Mouse (Mus musculus): Measurements from ENCODE around the gene Macf1.

Macf1 gene

DNA sequence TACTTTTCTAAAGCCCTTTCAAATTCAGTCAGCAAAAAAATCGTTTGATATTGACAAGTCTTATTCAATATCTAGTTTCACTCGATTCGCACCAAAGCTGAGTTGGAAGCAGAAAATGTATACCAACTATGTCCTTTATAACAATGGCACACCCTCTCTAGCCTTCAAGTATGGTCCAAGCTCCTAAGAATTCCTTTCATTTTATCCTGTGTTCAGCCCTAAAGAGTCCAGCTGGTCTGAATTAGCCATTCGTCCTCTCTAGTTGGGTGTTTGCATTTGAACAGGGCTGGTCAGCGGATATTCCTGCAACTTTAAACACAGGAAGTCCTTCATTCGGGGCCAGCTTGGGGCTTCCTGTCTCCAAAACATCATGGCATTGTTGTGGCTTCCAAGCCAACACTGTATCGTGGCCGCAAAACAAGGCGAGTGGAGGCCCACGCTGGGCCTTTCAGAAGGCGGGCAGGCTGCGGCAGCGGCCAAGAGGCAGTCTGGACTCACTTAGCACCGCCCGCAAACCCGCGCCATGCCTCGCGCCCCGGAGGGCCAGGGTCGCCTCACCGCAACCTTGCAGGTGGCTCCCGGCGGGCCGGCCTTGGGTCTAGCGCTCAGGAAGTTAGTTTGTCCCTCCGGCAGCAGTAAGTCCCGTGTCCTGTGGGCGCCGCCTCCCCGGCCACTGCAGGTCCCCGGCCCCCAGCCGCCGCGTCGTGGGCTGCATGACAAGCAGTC, 273.0 kb downstream of the Macf1 start:
- DNase-seq (ENCODE audit: low read depth, low spot score), result no peak

DNA sequence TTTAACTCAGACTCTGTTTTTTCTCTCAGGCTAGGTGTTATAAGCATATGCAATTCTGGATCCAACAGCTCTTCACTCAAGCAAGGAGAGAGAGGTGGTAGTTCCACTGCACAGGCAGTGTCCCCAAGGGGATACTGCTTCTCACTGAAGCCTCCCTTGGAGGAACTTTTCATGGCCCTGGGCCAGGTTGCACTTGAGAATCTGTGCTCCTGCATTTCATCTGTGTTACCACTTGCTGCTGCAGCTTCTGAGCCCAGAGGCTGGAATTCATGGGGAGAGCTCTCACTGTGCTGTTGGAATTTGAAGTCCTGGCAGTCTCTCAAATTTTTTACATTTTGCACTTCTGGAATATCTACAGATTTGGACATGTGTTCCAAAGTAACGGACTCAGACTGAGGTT, 274.4 kb downstream of the Macf1 start:
- no peak for DNase-seq (ENCODE audit: low read depth, low spot score)

DNA sequence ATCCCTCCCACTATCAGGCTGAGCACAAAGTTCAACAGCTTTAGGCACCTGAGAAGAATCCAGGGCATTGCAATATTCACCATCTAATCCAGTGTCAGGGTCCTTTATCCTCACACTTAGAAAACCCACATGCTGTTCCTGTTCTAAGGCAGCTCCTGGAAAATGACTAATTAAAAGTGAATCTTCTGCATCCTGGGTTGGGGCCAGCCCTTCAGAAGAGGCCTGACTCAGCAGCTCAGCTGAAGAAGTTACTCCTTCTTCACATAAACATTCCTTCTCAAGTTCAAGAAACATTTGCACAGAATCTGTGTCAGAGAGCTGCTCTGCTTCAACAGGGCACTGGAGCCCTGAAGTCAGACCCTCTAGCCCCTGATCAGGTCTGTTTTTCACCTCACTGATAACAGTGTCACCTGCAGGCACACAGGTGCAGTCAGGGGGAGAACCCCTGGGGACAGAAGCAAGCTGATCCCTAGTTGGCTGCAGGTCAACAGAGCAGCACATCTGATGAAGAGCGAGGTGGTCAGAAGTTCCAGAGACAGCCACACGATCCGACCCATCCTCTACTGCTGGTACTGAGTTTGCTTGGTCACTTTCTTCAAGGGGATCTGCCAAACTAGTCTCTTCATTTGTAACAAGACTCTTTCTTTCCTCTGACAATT, 275.0 kb downstream of the Macf1 start:
- DNase-seq (ENCODE audit: low read depth, low spot score), result no peak

DNA sequence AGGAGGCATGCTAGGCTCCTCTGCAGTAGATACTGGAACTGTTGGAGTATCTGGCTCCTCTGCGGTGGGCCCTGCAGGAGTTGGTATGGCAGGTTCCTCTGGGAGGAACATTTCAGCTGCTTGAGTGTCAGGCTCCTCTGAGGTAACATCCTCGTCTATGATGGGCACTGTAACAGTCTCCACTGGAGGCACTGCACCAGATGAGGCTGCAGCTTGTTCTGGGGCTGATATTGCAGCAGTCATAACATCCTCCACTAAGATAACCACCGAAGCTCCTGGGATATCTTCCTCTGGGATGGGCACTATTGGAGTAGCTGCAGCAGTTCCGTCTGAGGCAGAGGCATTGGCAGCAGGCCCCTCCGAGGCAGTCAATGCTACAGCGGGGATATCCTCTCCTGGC, 276.4 kb downstream of the Macf1 start:
- DNase-seq (ENCODE audit: low read depth, low spot score), result no peak

DNA sequence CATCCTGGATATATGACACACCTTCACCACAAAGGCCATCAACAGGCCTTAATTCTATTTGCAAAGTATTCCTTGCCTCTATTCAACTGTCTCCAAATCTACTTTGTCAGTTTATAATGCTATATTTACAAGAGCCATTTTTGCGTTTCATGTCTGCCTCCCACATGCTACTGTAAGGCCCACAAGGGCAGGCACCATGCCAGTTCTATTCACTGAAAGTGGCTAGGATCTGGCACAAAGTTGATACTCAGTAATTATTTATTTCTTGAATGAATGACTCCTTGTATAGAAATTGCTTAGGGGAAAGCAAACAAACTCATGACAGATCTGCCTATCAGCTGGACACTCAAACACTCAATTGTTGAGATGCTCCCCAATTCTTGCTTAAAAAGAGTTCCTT, 280.1 kb downstream of the Macf1 start:
- DNase-seq (ENCODE audit: low read depth, low spot score), result no peak

DNA sequence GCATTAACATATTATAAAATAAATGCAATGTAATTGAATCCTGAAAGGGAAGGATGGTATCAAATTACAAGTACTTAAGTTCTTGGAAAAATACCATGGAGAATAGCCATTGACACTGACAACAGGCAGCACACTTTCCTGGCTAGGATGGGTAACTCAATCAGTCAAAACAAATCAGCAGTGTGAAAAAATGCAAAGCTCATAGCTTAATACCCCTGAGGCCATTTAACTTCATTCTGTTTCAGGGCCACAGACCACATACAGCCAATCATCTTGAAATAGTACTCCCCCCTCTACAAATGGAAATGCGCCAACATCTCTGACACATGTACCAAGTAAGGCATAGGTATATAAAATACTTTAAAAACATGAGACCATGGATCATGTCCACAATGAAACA, 281.9 kb downstream of the Macf1 start:
- no peak for DNase-seq (ENCODE audit: low read depth, low spot score)

DNA sequence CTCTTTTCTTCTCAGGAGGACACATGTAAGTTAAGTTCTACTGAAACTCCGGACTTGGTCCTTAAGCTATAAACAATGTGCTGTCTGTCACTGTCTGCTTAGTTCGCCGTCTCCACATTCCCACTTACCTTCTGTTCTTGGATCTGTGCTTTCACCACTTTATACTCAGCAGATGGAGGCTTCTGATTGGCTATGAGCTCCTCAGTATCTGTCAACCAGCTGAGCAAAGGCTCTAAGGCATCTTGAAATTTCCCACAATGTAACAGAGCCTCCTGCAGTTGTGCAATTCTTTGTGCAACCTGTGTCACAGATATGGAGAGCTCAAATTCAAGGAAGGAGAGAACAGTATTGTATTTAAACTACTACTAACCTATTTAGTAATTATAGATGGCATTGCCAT, 282.9 kb downstream of the Macf1 start:
- DNase-seq (ENCODE audit: low read depth, low spot score), result no peak

DNA sequence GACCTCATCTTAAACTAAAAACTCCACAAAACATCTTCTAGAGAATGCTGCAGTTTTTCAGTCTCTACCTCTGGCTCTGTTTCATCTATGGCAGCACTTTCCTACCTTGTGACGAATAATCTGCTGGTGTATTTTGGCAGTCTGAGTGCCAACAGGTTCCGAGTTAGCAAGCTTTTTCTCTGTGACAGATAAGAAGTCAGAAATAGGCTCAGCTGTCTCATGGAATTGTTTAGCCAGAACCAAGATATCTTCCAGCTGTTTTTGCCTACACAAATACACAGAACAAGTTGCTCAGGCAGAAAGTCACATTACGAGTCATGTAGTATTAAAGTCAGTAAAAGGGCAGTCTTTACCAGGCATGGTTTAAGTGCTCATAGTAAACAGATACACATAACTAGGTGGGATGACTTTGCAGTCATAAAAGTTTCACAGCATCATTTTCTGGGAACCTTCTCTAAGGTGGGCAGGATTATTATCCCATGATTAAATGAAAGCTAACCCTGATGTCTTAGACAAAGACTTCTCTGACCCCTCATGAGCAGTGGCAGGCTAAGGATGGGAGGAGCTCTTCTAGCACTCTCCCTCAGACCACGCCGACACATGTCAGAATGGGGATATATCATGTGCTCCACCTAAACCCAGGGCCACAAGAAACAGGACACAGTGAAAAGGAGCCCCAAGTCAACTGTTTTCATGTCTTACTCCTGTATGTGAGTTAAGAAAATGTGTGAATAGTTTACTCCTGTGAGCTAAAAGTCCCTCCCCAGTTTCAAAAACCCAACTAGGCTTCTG, 286.3 kb downstream of the Macf1 start:
- no peak for DNase-seq (ENCODE audit: low read depth, low spot score)

DNA sequence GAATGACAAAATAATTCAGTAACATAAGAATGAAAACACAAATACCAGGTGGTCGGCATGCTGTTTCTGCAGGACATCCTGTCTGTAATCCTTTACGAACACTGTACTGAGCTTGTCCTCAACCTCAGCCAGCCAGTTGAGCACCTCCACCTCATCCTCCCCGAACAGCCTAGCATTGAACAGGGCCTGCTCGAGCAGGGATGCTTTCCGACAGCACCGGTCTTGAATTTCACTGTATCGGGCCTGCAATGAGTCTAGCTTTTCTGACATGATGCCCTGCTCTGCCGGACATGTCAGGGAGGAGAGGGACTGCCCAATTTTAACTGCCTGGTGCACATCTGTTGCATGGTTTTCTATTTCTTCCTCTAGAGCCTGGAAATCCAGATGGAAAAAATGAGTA, 287.1 kb downstream of the Macf1 start:
- no peak for DNase-seq (ENCODE audit: low read depth, low spot score)

DNA sequence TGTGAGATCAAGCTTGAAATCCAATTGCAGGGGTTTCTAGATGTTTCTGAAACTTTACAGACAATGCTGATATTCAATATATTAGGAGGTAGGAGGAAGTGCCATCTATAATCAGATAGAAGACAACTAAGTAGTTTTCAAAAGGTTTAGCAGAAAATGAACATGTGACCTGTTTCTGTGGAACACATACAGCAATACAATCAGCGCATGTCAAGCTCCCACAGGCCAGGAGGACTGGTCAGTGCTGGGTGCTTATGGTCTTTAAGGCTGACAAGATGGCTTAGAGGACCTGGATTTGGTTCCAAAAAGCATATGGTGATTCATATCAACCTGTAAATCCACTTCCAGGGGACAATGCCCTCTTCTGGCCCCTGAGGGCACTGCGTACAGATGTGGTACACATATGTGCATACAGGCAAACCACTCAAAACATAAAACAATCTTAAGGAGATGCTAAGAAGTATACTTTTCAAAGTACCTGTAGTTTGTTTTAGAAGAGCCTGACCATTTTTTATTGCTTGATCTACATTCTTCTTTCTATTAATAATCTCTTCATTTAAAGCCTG, 288.6 kb downstream of the Macf1 start:
- peak; percentile 19 for DNase-seq (ENCODE audit: low read depth, low spot score)

DNA sequence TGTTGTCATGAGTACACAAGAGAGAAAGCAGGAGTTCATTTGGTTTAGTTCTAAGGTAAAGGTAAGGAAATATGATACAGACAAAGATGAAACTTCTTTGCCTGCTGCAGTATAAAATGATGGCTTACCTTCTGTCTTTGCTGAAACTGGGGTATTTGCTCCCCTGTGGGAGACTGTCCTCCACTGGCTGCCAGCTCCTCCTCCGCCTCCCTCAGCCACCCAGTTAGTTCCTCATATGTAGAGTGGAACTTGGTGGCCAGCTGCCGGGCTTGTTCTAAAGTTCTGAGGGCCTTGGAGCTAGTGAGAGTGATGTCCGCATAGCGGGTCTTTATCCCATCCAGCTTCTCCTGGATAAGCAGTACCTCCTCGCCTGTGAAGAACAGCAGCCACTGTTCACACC, 289.3 kb downstream of the Macf1 start:
- no peak for DNase-seq (ENCODE audit: low read depth, low spot score)

DNA sequence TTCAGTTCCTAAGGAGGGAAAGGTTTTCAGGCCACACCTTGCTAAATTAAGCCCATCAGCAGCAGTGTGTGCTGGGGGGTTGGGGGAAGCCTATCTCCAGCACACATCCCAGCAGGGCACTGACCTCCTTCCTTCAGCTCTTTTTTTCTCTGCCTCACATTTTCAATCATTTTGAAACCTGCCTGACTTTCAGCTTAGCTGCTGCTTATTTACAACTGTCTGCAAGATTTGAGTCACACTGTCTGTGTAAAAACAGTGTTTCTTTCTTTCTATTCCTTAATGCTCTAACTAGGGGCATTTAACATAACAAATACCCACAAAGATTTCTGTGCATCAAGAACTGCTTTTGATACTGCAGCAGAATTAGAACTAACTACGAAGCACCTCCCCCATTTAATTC, 289.9 kb downstream of the Macf1 start:
- no peak for DNase-seq (ENCODE audit: low read depth, low spot score)

DNA sequence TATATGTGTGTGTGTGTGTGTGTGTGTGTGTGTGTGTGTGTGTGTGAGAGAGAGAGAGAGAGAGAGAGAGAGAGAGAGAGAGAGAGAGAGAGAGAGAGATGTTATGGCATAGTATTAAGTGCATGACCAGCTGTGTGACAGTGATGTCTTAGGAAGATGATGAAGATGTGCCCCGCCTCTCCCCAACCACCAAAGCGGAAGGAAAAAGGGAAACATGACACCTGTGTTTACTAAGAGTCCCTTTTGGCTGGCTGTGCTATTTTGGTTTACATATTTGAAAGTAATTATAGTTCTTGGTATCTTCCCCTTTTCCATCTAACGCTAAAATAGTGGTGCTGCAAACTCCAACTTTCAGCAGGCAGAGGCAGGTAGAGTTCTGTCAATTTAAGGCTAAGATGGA, 291.2 kb downstream of the Macf1 start:
- no peak for DNase-seq (ENCODE audit: low read depth, low spot score)

DNA sequence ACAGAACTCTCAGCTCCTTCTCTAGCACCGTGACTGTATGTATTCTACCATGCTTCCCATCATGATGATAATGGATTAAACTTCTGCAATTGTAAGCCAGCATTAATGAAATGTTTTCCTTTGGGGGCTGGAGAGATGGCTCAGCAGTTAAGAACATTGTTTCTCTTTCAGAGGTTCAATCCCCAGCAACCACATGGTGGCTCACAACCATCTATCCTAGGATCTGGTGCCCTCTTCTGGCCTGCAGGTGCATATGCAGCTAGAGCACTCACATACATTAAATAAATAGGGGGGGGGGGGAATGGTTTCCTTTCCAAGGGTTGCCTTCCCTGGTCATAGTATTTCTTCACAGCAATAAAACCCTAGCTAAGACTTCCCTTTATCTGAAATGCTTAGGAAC, 292.0 kb downstream of the Macf1 start:
- peak; percentile 75 for DNase-seq (ENCODE audit: low read depth, low spot score)

DNA sequence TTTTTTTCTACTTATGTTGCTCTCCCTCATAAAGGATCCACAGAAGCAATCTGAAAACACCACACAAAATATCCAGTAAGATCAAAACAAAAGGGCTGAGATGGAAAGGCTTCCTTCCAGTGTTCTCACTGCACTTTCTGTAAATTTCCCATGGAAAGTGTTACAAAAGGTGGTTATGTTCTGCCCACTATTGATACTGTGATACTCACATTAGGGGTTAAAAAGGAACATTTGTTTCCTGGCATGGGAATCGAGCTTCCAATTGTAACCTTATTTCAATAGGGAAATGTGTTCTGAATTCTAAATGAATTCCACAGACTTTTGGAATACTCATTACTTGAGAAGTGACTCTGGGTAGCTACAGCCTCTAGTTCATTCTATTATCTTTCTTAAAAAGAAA, 299.1 kb downstream of the Macf1 start:
- no peak for DNase-seq (ENCODE audit: low read depth, low spot score)

DNA sequence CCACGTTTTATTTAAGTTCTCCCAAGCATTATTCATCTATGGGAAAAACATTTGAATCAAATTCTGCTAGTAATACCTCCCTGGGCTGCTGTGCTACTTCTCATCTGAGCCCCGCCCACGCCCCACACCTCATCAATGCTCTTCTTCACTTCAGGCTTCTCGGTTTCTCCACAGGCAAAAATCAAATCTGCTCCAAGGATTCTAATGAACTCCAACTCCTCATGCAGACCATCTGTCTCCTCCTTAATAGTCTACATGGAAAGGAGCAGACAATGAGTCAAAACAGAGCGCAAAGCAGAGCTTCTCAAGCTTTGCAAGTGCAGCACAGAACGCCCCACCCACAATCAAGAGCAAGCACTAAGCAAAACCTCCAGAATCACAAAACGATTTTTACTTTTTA, 301.0 kb downstream of the Macf1 start:
- DNase-seq (ENCODE audit: low read depth, low spot score), result no peak

DNA sequence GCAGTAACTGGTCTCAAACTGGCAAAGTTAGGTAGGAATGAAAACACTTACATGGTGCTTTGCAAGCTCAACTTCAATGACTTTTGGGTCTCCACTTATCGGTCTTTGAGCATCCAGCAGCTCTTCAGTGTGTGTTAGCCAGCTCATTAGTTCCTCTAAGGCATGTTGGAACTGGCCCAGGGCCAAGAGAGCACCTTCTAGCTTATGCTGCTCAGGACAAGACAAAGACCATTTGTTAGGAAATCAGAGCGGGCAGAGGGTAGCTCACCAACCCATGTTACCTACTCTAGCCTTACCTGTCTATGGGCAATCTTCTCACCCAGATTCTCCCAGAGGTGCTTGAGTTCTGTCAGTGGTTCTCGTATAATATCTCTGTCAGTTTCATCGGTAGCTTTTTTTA, 302.1 kb downstream of the Macf1 start:
- no peak for DNase-seq (ENCODE audit: low read depth, low spot score)

DNA sequence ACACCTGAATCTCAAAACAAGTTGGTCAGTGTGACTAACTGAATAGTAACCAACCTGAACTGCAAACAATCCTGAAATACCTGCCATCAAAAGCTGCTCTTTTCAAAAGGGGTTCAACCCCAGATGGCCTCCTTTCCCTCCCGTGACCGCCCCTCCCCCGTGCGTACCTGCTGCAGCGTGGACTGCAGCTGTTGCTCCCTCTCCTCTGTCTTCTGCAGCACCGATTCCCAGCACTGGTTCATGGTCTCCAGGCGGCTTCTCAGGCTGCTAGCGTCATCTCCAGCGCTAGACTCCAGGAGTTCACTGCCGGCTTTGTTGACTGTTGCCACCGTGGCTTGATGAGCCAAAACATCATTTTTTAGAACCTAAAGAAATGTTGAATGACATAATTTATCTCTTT, 302.6 kb downstream of the Macf1 start:
- no peak for DNase-seq (ENCODE audit: low read depth, low spot score)

DNA sequence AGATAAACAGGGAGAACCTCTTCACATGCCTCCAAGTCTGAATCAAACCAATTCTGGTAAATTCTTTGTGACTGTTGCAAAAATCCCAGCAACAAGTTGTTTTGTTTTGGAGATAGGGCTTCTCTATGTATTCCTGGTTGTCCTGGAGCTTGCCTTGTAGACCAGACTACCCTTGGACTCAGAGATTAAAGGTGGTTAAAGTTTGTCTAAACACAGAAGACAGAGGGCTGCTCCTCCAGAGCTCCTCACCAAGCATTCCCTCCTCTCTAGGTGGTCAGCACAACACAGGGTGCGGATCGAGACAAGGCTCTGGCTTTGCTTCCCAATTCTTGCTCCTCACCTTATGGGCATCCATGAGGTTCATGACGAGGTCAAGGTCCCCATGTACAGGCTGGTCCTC, 308.1 kb downstream of the Macf1 start:
- DNase-seq (ENCODE audit: low read depth, low spot score), result no peak

DNA sequence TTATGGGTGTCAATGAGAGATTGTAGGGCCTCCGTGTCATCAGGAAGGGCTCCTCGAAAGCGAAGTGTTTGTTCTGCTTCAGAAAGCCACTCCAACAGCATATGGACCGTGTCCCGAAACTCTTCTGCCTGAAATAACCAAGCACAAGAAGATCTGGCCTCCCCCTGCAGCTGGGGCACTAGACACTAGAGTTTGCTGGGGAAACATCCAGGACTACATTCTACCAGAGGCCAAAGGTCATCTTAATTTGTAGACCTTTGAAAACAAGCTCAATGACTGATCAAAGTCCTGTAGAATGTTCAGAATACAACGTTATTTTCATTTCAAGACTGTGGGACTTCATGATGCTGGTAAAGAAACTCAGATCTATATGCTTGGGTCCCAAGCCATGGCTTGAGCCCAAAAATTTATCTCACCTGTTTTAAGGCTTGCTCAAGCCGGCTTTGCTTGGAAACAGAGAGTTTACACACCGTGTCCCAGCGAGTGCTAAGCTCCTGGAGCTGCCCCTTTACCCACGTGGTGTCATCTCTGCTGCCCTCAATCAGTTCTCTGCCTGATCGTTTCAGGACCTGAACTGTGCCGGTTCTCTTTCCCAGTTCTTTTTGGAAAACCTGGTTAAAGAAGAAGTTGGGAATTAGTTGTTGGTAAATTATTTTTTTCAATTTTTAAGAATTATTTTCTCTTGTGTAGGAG, 309.7 kb downstream of the Macf1 start:
- no peak for DNase-seq (ENCODE audit: low read depth, low spot score)

DNA sequence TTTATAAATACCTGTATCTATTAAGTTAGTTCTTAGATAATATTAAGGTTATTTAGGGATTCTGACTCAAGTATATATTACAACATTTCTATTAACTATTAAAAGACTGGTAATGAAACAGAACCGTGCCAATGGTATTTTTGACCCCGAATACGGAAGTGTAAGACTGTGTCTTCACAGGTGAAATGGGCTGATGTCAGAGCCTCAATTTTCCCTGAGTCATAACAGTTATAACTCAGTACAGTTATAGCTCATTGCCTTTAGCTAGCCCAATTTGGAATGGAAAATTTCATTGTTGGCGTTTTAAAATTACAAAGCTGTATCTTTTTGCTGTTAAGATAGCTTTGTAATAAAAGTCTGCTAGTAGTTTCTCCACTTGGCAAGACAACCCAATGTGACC, 320.6 kb downstream of the Macf1 start:
- DNase-seq (ENCODE audit: low read depth, low spot score), result no peak

DNA sequence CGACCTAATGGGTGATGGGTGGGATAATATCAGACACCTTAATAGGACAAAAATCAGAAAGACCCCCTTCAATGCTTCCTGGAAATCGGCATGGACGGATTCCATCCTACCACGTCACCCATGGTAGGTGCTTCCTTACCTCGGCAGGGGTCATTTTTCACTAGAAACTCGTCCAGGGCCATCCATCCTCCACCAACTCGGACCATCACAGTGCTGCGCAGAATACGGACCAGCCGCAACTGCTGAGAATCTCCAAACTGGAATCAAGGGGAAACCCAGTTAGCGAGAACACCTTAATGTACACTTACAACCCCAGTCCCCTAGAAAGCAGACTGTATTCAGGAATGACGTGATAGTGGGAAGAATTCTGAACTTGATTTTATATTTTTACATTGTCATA, 323.4 kb downstream of the Macf1 start:
- DNase-seq (ENCODE audit: low read depth, low spot score), result no peak

All from ES-CJ7 (cell line).